Mouse (Mus musculus) kidney, embryonic 14.5 days (tissue): Measurements from ENCODE around the gene Sytl2. TPM values are rescaled to one million over a fixed set of nuclear protein-coding genes. Genes with fewer than 3 reads are reported as not detected.

ENCODE experiments used
- ATAC-seq: fragments of 200-750 bp; cut with Nextera tagmentation; 2 replicates; pipeline ENCODE4 v1.8.0; 2017; ENCODE audit warnings: moderate number of reproducible peaks, mild to moderate bottlenecking, moderate TSS enrichment, moderate library complexity; ENCODE audit not compliant: low FRiP score, low TSS enrichment
- H3K27ac ChIP-seq: fragments of 300-500 bp; sonication (generic); 2 replicates; pipeline ENCODE4 v1.5.1; 2014; ENCODE audit warnings: low read depth, mild to moderate bottlenecking, low read length, moderate library complexity, mixed read lengths
- H3K27me3 ChIP-seq: fragments of 300-500 bp; sonication (generic); 2 replicates; pipeline ENCODE4 v1.6.1; 2014; ENCODE audit warnings: mild to moderate bottlenecking, low read length; ENCODE audit not compliant: control insufficient read depth, insufficient read depth
- H3K36me3 ChIP-seq: fragments of 300-500 bp; sonication (generic); 2 replicates; pipeline ENCODE4 v1.6.1; 2014; ENCODE audit warnings: low read length, mixed read lengths; ENCODE audit not compliant: control insufficient read depth, insufficient read depth
- H3K4me1 ChIP-seq: fragments of 300-500 bp; sonication (generic); 2 replicates; pipeline ENCODE4 v1.6.1; 2014; ENCODE audit warnings: low read length, mixed read lengths; ENCODE audit not compliant: control insufficient read depth, insufficient read depth
- H3K4me2 ChIP-seq: fragments of 300-500 bp; sonication (generic); replicated peaks from 2 replicates; pipeline ENCODE4 v1.6.1; 2014; ENCODE audit warnings: low read depth, mild to moderate bottlenecking, low read length
- H3K4me3 ChIP-seq: fragments of 300-500 bp; sonication (generic); 2 replicates; pipeline ENCODE4 v1.5.1; 2014; ENCODE audit warnings: mild to moderate bottlenecking, low read length
- H3K9ac ChIP-seq: fragments of 300-500 bp; sonication (generic); 2 replicates; pipeline ENCODE4 v1.6.1; 2014; ENCODE audit warnings: low read depth, mild to moderate bottlenecking, low read length, moderate library complexity
- H3K9me3 ChIP-seq: fragments of 300-500 bp; sonication (generic); 2 replicates; pipeline ENCODE4 v1.6.1; 2016; ENCODE audit warnings: low read length; ENCODE audit not compliant: control insufficient read depth
- WGBS: fragments of 180-500 bp; shearing (Covaris S2); extraction: QIAGEN DNeasy Blood & Tissue Kit; methylation state at CpG from one replicate; pipeline ENCODE4 v1.1.7; 2014; 5-methylcytosine and 5-hydroxymethylcytosine counted together
- polyA plus RNA-seq: library from polyadenylated mRNA; unstranded; fragments of >200 nt; fragmentation: Nextera tagmentation; extraction: Ambion mirVana; gene quantifications from 2 replicates; pipeline ENCODE4 v1.2.1, GENCODE M21; 2014

Sytl2 gene
- polyA plus RNA-seq, 1 experiment from 2014 or later = 9.2 TPM

DNA sequence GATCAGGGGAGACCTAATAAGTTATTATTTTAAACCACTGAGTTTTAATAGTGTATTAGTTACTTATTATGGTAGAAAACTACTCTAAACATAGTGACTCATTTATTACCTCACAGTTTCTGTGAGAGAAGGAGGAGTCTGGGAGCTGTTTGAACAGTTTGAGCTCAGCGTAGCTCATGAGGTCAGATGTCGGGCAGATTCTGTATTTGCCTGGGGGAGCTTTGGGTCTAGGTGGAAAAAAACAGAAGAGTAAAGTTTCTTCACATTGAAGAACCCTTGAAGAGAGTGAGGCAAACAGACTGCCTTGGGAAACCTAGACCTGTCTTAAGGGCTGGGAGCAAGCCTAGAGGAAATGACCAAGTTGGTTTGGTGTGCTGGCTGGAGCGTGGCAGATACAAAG is 24.8 kb upstream of the Sytl2 start:
- WGBS = 41% methylated on average over 3 of the region's 3 CpGs
- H3K4me2 ChIP-seq = no peak overlapping the region
- 0 out of 2 replicates have a peak overlapping the region, but pooled peaks have one; percentile 26 for H3K27ac ChIP-seq
- no peaks in the 10 kb centered on the region for H3K27me3 ChIP-seq
- H3K9ac ChIP-seq = no peak overlapping the region
- no peak overlapping the region for H3K4me3 ChIP-seq
- peak; percentile 47 for ATAC-seq
- peaks cover 10% of the 10 kb centered on the region; the same call in 1 of the 2 replicates for H3K4me1 ChIP-seq
- no peaks in the 10 kb centered on the region for H3K9me3 ChIP-seq
- H3K36me3 ChIP-seq = no peaks in the 10 kb centered on the region

- no peak overlapping the region for H3K4me2 ChIP-seq
- no peaks in the 10 kb centered on the region for H3K9me3 ChIP-seq
- WGBS = 17% methylated on average over 4 of the region's 4 CpGs
- H3K27me3 ChIP-seq = no peaks in the 10 kb centered on the region
- 0 out of 2 replicates have a peak overlapping the region, but pooled peaks have one; percentile 26 for H3K27ac ChIP-seq
- H3K4me3 ChIP-seq = no peak overlapping the region
- H3K9ac ChIP-seq = no peak overlapping the region
- peaks cover 10% of the 10 kb centered on the region; the same call in 1 of the 2 replicates for H3K4me1 ChIP-seq
- no peaks in the 10 kb centered on the region for H3K36me3 ChIP-seq
- no peak; the same call in 1 of the 2 replicates for ATAC-seq
Measured at GRCm38 (mm10) chr7:90277769-90278168, 24.3 kb upstream of the Sytl2 start.

GRCm38 (mm10) chr7:90279136-90279535 is 22.9 kb upstream of the Sytl2 start:
- WGBS = 94% methylated on average over 4 of the region's 4 CpGs
- Histone ChIP-seq H3K4me2 (no peak overlapping the region), H3K4me1 (peaks cover 10% of the 10 kb centered on the region; the same call in 1 of the 2 replicates), H3K9me3 (no peaks in the 10 kb centered on the region), H3K27me3 (no peaks in the 10 kb centered on the region), H3K4me3 (no peak overlapping the region), H3K36me3 (no peaks in the 10 kb centered on the region), H3K27ac (no peak overlapping the region), H3K9ac (no peak overlapping the region)
- no peak for ATAC-seq

DNA sequence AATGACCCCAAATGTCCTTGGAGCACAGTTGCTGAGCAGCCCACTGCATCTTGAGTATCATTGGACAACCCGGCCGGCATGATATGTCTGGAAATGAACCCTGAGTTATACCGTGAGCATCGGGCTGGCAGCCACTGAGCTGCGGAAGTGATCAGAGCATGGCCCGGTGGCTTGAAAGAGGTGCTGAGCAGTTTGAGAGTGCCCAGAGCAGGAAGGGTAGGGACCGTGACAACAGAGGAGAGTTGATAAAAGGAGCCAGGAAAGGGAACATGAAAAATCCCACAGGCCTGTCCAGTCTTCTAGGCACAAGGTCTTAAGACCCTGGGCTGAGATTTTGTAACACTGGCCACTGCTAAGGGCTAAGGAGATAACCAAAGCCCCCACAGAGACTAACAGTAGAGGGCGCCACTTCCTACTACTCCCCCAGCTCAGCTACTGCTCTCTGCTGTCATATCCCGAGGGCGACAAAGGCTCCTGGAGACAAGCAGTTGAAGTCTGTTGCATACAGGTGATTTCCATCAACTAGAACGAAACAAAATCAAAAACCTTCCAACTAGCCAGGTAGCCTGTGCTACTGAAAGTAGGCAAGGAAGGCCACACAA is 21.7 kb upstream of the Sytl2 start:
- ATAC-seq = no peak
- H3K27ac ChIP-seq = no peak overlapping the region
- no peaks in the 10 kb centered on the region for H3K27me3 ChIP-seq

DNA sequence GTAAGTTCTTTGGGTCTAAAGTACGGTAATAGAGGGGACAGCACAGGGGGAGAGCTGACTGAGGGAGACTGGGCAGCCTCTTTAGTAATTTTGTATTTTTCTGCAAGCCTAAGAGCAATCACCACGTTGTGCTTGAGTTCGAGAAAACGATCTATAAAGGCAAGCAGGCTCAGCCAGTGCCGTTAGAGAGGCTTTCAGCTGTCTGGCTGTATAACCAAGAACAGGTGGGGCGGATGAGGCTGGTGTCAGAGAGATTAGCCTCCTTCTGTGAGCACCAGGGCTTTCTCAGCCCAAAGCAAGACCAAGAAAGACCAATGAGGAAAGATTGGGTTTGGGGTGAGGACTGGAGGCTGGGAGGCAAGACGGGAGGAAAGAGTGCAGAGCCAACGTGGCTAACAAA is 21.2 kb upstream of the Sytl2 start:
- Histone ChIP-seq H3K9ac (no peak overlapping the region), H3K4me3 (no peak overlapping the region), H3K9me3 (no peaks in the 10 kb centered on the region), H3K4me2 (no peak overlapping the region), H3K36me3 (no peaks in the 10 kb centered on the region), H3K27me3 (no peaks in the 10 kb centered on the region), H3K4me1 (peaks cover 10% of the 10 kb centered on the region; the same call in 1 of the 2 replicates), H3K27ac (no peak overlapping the region)
- ATAC-seq = no peak
- WGBS = 64% methylated on average over 8 of the region's 8 CpGs

More for the DNA sequence above, 21.7 kb upstream of the Sytl2 start:
- no peaks in the 10 kb centered on the region for H3K9me3 ChIP-seq
- no peak overlapping the region for H3K4me3 ChIP-seq
- no peak overlapping the region for H3K4me2 ChIP-seq
- 65% methylated on average over 11 of the region's 11 CpGs for WGBS
- no peak overlapping the region for H3K9ac ChIP-seq
- no peaks in the 10 kb centered on the region for H3K36me3 ChIP-seq
- peaks cover 10% of the 10 kb centered on the region; the same call in 1 of the 2 replicates for H3K4me1 ChIP-seq

- 76% methylated on average over 11 of the region's 11 CpGs for WGBS
- Histone ChIP-seq H3K36me3 (no peaks in the 10 kb centered on the region), H3K27ac (no peak overlapping the region), H3K4me2 (no peak overlapping the region), H3K27me3 (no peaks in the 10 kb centered on the region), H3K9ac (no peak overlapping the region), H3K9me3 (no peaks in the 10 kb centered on the region), H3K4me1 (peaks cover 10% of the 10 kb centered on the region; the same call in 1 of the 2 replicates), H3K4me3 (no peak overlapping the region)
- no peak for ATAC-seq
Measured at GRCm38 (mm10) chr7:90281759-90282546, 20.1 kb upstream of the Sytl2 start.

GRCm38 (mm10) chr7:90282786-90283185 is 19.3 kb upstream of the Sytl2 start:
- no peaks in the 10 kb centered on the region for H3K27me3 ChIP-seq
- no peak overlapping the region for H3K4me2 ChIP-seq
- ATAC-seq = no peak
- no peaks in the 10 kb centered on the region for H3K36me3 ChIP-seq
- no peak overlapping the region for H3K27ac ChIP-seq
- H3K4me3 ChIP-seq = no peak overlapping the region
- H3K4me1 ChIP-seq = peaks cover 3% of the 10 kb centered on the region; the same call in 1 of the 2 replicates
- WGBS = 78% methylated on average over 1 of the region's 1 CpGs
- no peak overlapping the region for H3K9ac ChIP-seq
- no peaks in the 10 kb centered on the region for H3K9me3 ChIP-seq

DNA sequence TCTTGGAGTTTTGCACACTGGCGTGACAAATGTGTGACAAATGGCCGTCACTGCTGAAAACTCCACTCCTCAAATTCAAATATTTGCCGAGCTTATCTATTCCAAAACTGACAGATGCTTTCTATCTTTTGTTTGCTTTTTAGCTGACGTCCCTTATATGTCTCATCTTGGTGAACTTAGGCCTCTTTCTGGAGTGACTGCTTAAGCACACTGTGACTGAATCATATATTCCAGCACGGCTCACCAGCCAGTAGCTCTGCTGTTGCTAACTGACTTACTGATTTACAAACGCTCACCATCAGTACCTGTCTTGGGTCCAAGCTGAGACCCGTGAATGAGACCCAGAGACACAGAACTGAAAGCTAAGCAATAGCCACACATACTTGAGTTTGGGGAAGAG is 17.3 kb upstream of the Sytl2 start:
- no peak overlapping the region for H3K9ac ChIP-seq
- no peak overlapping the region for H3K27ac ChIP-seq
- 78% methylated on average over 7 of the region's 7 CpGs for WGBS
- H3K36me3 ChIP-seq = no peaks in the 10 kb centered on the region
- H3K4me2 ChIP-seq = no peak overlapping the region
- no peak overlapping the region for H3K4me3 ChIP-seq
- H3K27me3 ChIP-seq = no peaks in the 10 kb centered on the region
- no peak for ATAC-seq
- no peaks in the 10 kb centered on the region for H3K9me3 ChIP-seq
- no peaks in the 10 kb centered on the region for H3K4me1 ChIP-seq

GRCm38 (mm10) chr7:90291885-90292284 is 10.2 kb upstream of the Sytl2 start:
- no peaks in the 10 kb centered on the region for H3K4me1 ChIP-seq
- no peak overlapping the region for H3K27ac ChIP-seq
- no peaks in the 10 kb centered on the region for H3K36me3 ChIP-seq
- no peak overlapping the region for H3K4me2 ChIP-seq
- no peaks in the 10 kb centered on the region for H3K9me3 ChIP-seq
- no peaks in the 10 kb centered on the region for H3K27me3 ChIP-seq
- ATAC-seq = no peak
- 84% methylated on average over 6 of the region's 6 CpGs for WGBS
- no peak overlapping the region for H3K4me3 ChIP-seq
- no peak overlapping the region for H3K9ac ChIP-seq
